Mouse (Mus musculus) MEL (cell line): ENCODE results near the gene Podxl.

Experiments
- CHD1 ChIP-seq: IDR thresholded peaks from 2 replicates; pipeline ENCODE4 v1.6.1; 2012; ENCODE audit warnings: low read depth, mild to moderate bottlenecking, inconsistent platforms, low read length, improper control_type of control experiment
- ETS1 ChIP-seq: IDR thresholded peaks from 2 replicates; pipeline ENCODE4 v1.6.1; 2012; ENCODE audit warnings: low read depth, mild to moderate bottlenecking, inconsistent platforms, low read length, improper control_type of control experiment, moderate library complexity
- KAT2A ChIP-seq: conservative IDR thresholded peaks from 2 replicates; pipeline ENCODE4 v1.6.1; 2012; ENCODE audit warnings: low read depth, low read length, improper control_type of control experiment, inconsistent platforms
- MXI1 ChIP-seq: IDR thresholded peaks from 2 replicates; pipeline ENCODE4 v1.6.1; 2011; ENCODE audit warnings: mild to moderate bottlenecking, low read depth, low read length, improper control_type of control experiment
- MYC ChIP-seq: IDR thresholded peaks from 2 replicates; pipeline ENCODE4 v1.6.1; 2011; ENCODE audit warnings: low read depth, mild to moderate bottlenecking, low read length, improper control_type of control experiment, moderate library complexity
- POLR2AphosphoS2 ChIP-seq: IDR thresholded peaks from 2 replicates; pipeline ENCODE4 v1.6.1; 2011; ENCODE audit warnings: low read length, improper control_type of control experiment
- SMC3 ChIP-seq: IDR thresholded peaks from 2 replicates; pipeline ENCODE4 v1.6.1; 2011; ENCODE audit warnings: low read depth, low read length, improper control_type of control experiment
- ZMIZ1 ChIP-seq: IDR thresholded peaks from 2 replicates; pipeline ENCODE4 v1.6.1; 2012; ENCODE audit warnings: low read depth, mild to moderate bottlenecking, inconsistent platforms, low read length, improper control_type of control experiment, moderate library complexity

DNA sequence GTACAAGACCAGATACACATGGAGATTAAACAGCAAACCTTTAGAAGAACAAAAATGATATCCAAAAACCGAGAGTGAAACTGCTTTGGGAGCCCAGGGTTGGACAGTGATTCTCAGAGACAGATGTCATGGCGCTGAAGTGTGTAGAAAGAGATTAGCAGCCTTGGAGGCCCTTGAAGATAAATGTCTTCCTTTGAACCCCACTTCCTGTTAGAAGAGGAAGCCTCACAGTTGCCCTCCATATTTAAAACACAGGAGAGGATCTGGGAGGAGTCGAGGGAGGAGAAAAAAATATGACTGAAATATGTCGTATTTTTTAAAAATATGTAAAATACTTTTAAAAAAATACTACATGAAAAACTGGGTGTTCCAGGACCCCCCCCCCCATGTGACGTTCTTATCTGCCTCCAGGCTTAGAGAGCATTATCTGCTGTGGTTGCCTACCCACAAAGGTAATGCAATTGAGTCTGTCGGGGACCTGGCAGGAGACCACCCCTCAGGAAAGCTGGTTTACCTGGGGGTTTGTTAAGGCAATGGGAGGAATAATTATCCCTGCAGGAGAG lies 34.6 kb upstream of the Podxl start:
- TF ChIP-seq MXI1: no peak; the same call in 1 of the 2 replicates
- TF ChIP-seq POLR2AphosphoS2: no peak
- no peak for TF ChIP-seq KAT2A
- no peak for TF ChIP-seq MYC
- no peak for TF ChIP-seq SMC3
- TF ChIP-seq ETS1: peak; percentile 62; the same call in 1 of the 2 replicates
- no peak for TF ChIP-seq CHD1
- TF ChIP-seq ZMIZ1: no peak
